ENCODE assay signal across 10 mouse cellular contexts in genomic region chr1:124450128-124450527, GRCm38 (mm10).
DNase-seq lines count a peak whose midpoint lies in the region; ATAC-seq and TF ChIP-seq lines count a peak whose summit lies in the region.
"Had no signal": no experiment of that assay in that cellular context is flagged by ENCODE, and none has a peak within 500 bp of the region (broad histone marks: within the 10 kb centered on the region; RNA-seq: fewer than 3 reads in every experiment).

No protein-coding gene starts in this region.

- no peak for ATAC-seq in forebrain, embryonic 14.5 days
- no peak for ATAC-seq in forebrain, embryonic 12.5 days (ENCODE audit: low FRiP score)
- ATAC-seq in lung, postnatal 0 days, result no peak
- ATAC-seq: CD4-positive, CD25-positive, alpha-beta regulatory T cell, adult 4 months had no signal

- no peak overlapping the region for H3K27ac ChIP-seq in forebrain, embryonic 14.5 days (ENCODE audit: low read depth, low read length)
- no peak overlapping the region for H3K27ac ChIP-seq in forebrain, embryonic 12.5 days
- H3K27ac ChIP-seq in lung, postnatal 0 days (ENCODE audit: low read length), result no peak overlapping the region

- no peak for TF ChIP-seq EP300 in lung, postnatal 0 days (IDR thresholded peaks at IDR 0.05)

- WGBS in forebrain, embryonic 14.5 days, result 43% methylated on average over 1 of the region's 1 CpGs
- WGBS in forebrain, embryonic 12.5 days, result 19% methylated on average over 1 of the region's 1 CpGs
- 18% methylated on average over 1 of the region's 1 CpGs for WGBS in lung, postnatal 0 days
- 35% methylated on average over 1 of the region's 1 CpGs for WGBS in lung, adult 2 months

- peak; percentile 22; the same call in 1 of the 2 replicates for TF ChIP-seq CTCF in lung, postnatal 0 days (IDR thresholded peaks at IDR 0.05)
- TF ChIP-seq CTCF in lung, adult 2 months (IDR thresholded peaks at IDR 0.05; ENCODE audit: insufficient read depth, low read length), result no peak

- H3K4me2 ChIP-seq in forebrain, embryonic 14.5 days (ENCODE audit: low read length), result no peak overlapping the region
- H3K4me2 ChIP-seq in forebrain, embryonic 12.5 days, result no peak overlapping the region
- H3K4me2 ChIP-seq in lung, postnatal 0 days (replicated peaks; ENCODE audit: low read depth, low read length), result no peak overlapping the region

- H3K9ac ChIP-seq in forebrain, embryonic 14.5 days (ENCODE audit: low read length), result no peak overlapping the region
- no peak overlapping the region for H3K9ac ChIP-seq in forebrain, embryonic 12.5 days
- no peak overlapping the region for H3K9ac ChIP-seq in lung, postnatal 0 days (replicated peaks; ENCODE audit: low read depth)

- no peaks in the 10 kb centered on the region for H3K27me3 ChIP-seq in forebrain, embryonic 14.5 days (replicated peaks; ENCODE audit: control insufficient read depth, insufficient read depth, low read length)
- no peaks in the 10 kb centered on the region for H3K27me3 ChIP-seq in forebrain, embryonic 12.5 days
- no peaks in the 10 kb centered on the region for H3K27me3 ChIP-seq in lung, postnatal 0 days (replicated peaks; ENCODE audit: insufficient read depth, low read length)
- H3K27me3 ChIP-seq: megakaryocyte, embryonic 14.5 days had no signal

- no peak for TF ChIP-seq POLR2A in lung, adult 2 months (IDR thresholded peaks at IDR 0.05; ENCODE audit: borderline replicate concordance, extremely low read depth, low read depth, low read length)

- no peaks in the 10 kb centered on the region for H3K4me1 ChIP-seq in forebrain, embryonic 14.5 days (ENCODE audit: control insufficient read depth, insufficient read depth, low read length)
- H3K4me1 ChIP-seq in forebrain, embryonic 12.5 days, result no peaks in the 10 kb centered on the region
- no peaks in the 10 kb centered on the region for H3K4me1 ChIP-seq in lung, postnatal 0 days (ENCODE audit: insufficient read depth, low read depth, low read length)
- H3K4me1 ChIP-seq in lung, adult 2 months (ENCODE audit: control insufficient read depth, insufficient read depth, low read length), result no peaks in the 10 kb centered on the region
- H3K4me1 ChIP-seq: megakaryocyte, embryonic 14.5 days had no signal

- H3K36me3 ChIP-seq in forebrain, embryonic 14.5 days (ENCODE audit: control insufficient read depth, insufficient read depth, low read length), result no peaks in the 10 kb centered on the region
- no peaks in the 10 kb centered on the region for H3K36me3 ChIP-seq in forebrain, embryonic 12.5 days (replicated peaks)
- H3K36me3 ChIP-seq in lung, postnatal 0 days (ENCODE audit: insufficient read depth, low read length), result no peaks in the 10 kb centered on the region

- peak; percentile 31 for DNase-seq in forebrain, embryonic 14.5 days (ENCODE audit: low spot score)
- DNase-seq in lung, postnatal 0 days (ENCODE audit: low spot score), result no peak
- DNase-seq in lung, adult 2 months, result no peak
- peak; percentile 39 for DNase-seq in R1 (ENCODE audit: low read depth, low spot score)
- peak; percentile 12 for DNase-seq in kidney, postnatal 14 days
- no peak for DNase-seq in spleen, adult 18-20 months
- DNase-seq in thymus, postnatal 14 days, result no peak

- H3K4me3 ChIP-seq in forebrain, embryonic 14.5 days (ENCODE audit: low read depth, low read length), result no peak overlapping the region
- no peak overlapping the region for H3K4me3 ChIP-seq in forebrain, embryonic 12.5 days (replicated peaks)
- H3K4me3 ChIP-seq in lung, postnatal 0 days (ENCODE audit: low read depth, low read length), result no peak overlapping the region
- H3K4me3 ChIP-seq in lung, adult 2 months (replicated peaks; ENCODE audit: extremely low read depth, low read depth, low read length), result no peak overlapping the region
- H3K4me3 ChIP-seq: megakaryocyte, embryonic 14.5 days had no signal

- no peaks in the 10 kb centered on the region for H3K9me3 ChIP-seq in forebrain, embryonic 14.5 days (replicated peaks; ENCODE audit: control insufficient read depth, low read length)
- H3K9me3 ChIP-seq in forebrain, embryonic 12.5 days, result no peaks in the 10 kb centered on the region
- H3K9me3 ChIP-seq in lung, postnatal 0 days (ENCODE audit: low read length), result no peaks in the 10 kb centered on the region
- H3K9me3 ChIP-seq: megakaryocyte, embryonic 14.5 days had no signal

Comparison
In these comparisons a context has a peak if more than half of its experiments do, and no peak if none do; other contexts are left out.
1. DNase-seq: peak in forebrain, embryonic 14.5 days (single experiment), R1 (single experiment) and kidney, postnatal 14 days (single experiment); none in lung, postnatal 0 days (single experiment), lung, adult 2 months (single experiment), spleen, adult 18-20 months (0 of 2) and thymus, postnatal 14 days (single experiment).